Mouse (Mus musculus): ENCODE measurements at regions not wholly inside any gene's neighbourhood (a gene's known extent, or its start where the extent isn't known, plus 50 kb on each side); places are given as distances from the start of the nearest gene placed in this dataset.

GRCm38 (mm10) chr12:77663665-77664374 is 425.9 kb downstream of the Fut8 start:
- TF ChIP-seq FLI1 (IDR thresholded peaks at IDR 0.05; ENCODE audit: low read length), result no peak
- no peak for TF ChIP-seq GATA1 (IDR thresholded peaks at IDR 0.05; ENCODE audit: borderline replicate concordance, low read length)

Data from megakaryocyte, embryonic 14.5 days (primary cell).